Mouse (Mus musculus) heart, embryonic 10.5 days (tissue): ENCODE measurements at regions not wholly inside any gene's neighbourhood (a gene's known extent, or its start where the extent isn't known, plus 50 kb on each side); places are given as distances from the start of the nearest gene placed in this dataset.
A peak's percentile ranks its signal among the peaks of the same experiment; 100 is the strongest.

Experiments used
- DNase-seq: peaks from one replicate; pipeline ENCODE4 v3.0.0-alpha.2; 2017; ENCODE audit warnings: low spot score
- H3K27ac ChIP-seq: fragments of 300-500 bp; sonication (generic); 2 replicates; pipeline ENCODE4 v1.5.1; 2016; ENCODE audit warnings: mild to moderate bottlenecking
- H3K27me3 ChIP-seq: fragments of 300-500 bp; sonication (generic); 2 replicates; pipeline ENCODE4 v1.6.1; 2016; ENCODE audit warnings: mild to moderate bottlenecking; ENCODE audit not compliant: poor library complexity, insufficient read depth, severe bottlenecking
- H3K36me3 ChIP-seq: fragments of 300-500 bp; sonication (generic); 2 replicates; pipeline ENCODE4 v1.6.1; 2016; ENCODE audit warnings: mild to moderate bottlenecking, moderate library complexity
- H3K4me1 ChIP-seq: fragments of 300-500 bp; sonication (generic); 2 replicates; pipeline ENCODE4 v1.6.1; 2016; ENCODE audit warnings: mild to moderate bottlenecking
- H3K4me3 ChIP-seq: fragments of 300-500 bp; sonication (generic); 2 replicates; pipeline ENCODE4 v1.5.1; 2016; ENCODE audit warnings: mild to moderate bottlenecking, moderate library complexity
- H3K9me3 ChIP-seq: fragments of 300-500 bp; sonication (generic); 2 replicates; pipeline ENCODE4 v1.6.1; 2016; ENCODE audit warnings: mild to moderate bottlenecking, moderate library complexity
- WGBS: fragments of 180-500 bp; shearing (Covaris S2); methylation state at CpG from one replicate; pipeline ENCODE4 v1.1.7; 2016; 5-methylcytosine and 5-hydroxymethylcytosine counted together

DNA sequence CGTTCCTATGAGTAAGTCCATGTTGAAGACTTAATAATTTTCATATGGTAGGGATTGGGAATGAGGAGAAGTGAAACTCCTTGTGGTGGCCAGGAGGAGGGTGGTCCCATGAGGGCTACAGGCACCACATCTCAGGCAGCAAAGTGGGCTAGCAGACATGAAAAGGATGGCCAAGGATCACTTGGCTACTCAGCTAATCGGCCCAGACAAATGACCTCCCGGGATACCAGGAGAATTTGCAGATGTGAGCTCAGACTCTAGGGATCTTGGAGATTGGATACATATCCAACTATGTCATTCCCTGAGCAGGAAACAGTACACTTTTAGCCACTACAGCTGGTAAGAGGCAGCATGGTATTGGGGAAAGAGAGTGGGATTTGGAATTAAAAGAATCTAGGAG lies 174.9 kb downstream of the Inhbb start:
- Histone ChIP-seq H3K27ac (no peak overlapping the region), H3K27me3 (no peaks in the 10 kb centered on the region), H3K4me3 (no peak overlapping the region), H3K9me3 (no peaks in the 10 kb centered on the region), H3K4me1 (no peaks in the 10 kb centered on the region), H3K36me3 (no peaks in the 10 kb centered on the region)
- WGBS, result 81% methylated on average over 3 of the region's 3 CpGs
- DNase-seq, result no peak

DNA sequence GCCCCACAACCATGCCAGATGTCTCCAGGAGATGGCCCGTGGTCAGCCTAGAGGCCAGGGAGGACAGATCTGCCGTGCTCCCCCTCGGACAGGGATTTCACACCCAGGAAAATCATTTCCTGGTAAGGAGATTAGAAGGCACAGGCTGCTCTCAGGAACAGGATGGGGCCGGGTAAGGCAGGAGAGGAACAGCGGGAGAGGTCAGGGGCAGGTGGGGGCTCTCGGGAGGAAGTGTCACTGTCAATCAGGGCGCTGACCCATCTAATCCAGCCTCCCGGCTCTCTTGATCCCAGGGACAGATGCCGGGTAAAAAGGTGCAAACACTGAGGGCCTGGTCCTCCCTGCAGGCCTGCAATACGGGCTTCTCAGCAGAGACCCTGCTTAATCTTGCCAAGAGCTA lies 183.6 kb downstream of the Inhbb start:
- H3K36me3 ChIP-seq, result no peaks in the 10 kb centered on the region
- WGBS, result 18% methylated on average over 10 of the region's 10 CpGs
- H3K4me1 ChIP-seq, result peaks cover 28% of the 10 kb centered on the region
- H3K27ac ChIP-seq, result no peak overlapping the region
- DNase-seq, result no peak
- H3K9me3 ChIP-seq, result no peaks in the 10 kb centered on the region
- H3K27me3 ChIP-seq, result no peaks in the 10 kb centered on the region
- H3K4me3 ChIP-seq, result no peak overlapping the region

DNA sequence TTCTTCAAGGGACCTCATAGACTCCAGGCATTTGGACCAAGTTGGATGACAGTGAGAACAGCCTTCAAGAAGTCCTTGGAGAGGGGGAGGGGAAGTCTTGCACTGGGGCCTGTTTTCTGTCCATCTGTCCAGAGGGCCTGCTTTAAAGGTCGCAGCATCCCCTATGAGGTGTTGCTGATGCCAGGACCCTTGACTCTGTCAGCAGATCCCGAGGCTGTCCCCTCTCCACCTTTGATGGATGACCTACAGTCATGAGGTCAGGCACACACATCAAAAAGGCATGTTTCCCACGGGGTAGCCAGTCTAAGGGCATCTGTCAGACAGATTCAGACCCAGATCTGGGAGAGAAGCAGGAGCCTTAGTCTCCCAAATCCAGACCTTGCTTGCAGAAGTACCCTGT lies 183.4 kb upstream of the Gli2 start:
- Histone ChIP-seq H3K36me3 (no peaks in the 10 kb centered on the region), H3K9me3 (peaks cover 5% of the 10 kb centered on the region; the same call in 1 of the 2 replicates), H3K27me3 (no peaks in the 10 kb centered on the region), H3K27ac (no peak overlapping the region), H3K4me1 (peaks cover 28% of the 10 kb centered on the region), H3K4me3 (no peak overlapping the region)
- DNase-seq, result peak; percentile 88
- 21% methylated on average over 3 of the region's 3 CpGs for whole genome bisulfite sequencing

DNA sequence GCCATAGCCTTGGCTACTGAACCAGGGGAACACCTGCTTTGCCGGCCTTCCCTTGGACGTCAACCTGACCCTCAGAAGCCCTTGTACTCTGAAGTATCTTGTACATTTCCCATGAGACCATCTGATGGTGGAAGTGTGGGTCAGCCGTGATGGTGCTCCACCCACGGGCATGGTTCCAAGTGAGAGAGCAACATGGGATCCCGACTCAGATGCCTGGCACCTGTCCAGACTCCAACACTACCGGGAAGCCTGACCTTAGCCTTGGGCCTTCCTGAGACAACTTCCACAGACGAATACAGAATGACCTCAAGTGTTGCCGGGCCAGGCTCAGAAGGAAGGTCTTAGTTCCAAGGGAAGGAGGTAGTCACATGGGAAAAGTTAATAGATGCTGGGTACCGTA lies 181.0 kb upstream of the Gli2 start:
- H3K36me3 ChIP-seq, result no peaks in the 10 kb centered on the region
- peaks cover 5% of the 10 kb centered on the region; the same call in 1 of the 2 replicates for H3K9me3 ChIP-seq
- H3K4me1 ChIP-seq, result peaks cover 28% of the 10 kb centered on the region
- 0 out of 2 replicates have a peak, but pooled peaks cover 6% of the 10 kb centered on the region for H3K27me3 ChIP-seq
- no peak for DNase-seq
- 80% methylated on average over 9 of the region's 9 CpGs for WGBS
- H3K27ac ChIP-seq, result no peak overlapping the region
- no peak overlapping the region for H3K4me3 ChIP-seq

DNA sequence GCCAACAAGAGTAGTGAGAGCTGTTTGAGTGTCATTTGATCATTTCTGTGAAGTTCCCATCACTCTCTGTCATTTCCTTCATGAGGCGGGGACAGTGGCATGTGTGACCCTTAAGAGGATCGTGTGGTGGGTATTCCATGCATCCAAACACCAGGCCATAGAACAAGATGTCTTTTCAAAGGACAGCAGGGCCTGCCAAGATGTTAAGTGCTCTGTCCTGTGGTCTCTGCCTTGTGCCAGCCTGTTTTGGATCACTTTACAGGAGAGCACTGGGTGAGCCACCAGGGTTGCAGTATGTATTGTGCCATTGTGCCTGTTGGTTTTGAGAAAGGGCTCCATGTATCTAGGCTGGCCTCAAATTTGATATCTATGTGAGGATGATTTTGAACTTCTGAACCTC lies 173.6 kb upstream of the Gli2 start:
- Histone ChIP-seq H3K4me1 (peaks cover 3% of the 10 kb centered on the region; the same call in 1 of the 2 replicates), H3K27ac (no peak overlapping the region), H3K36me3 (no peaks in the 10 kb centered on the region), H3K4me3 (no peak overlapping the region), H3K27me3 (0 out of 2 replicates have a peak, but pooled peaks cover 12% of the 10 kb centered on the region), H3K9me3 (no peaks in the 10 kb centered on the region)
- 79% methylated on average over 2 of the region's 2 CpGs for WGBS
- DNase-seq, result no peak

DNA sequence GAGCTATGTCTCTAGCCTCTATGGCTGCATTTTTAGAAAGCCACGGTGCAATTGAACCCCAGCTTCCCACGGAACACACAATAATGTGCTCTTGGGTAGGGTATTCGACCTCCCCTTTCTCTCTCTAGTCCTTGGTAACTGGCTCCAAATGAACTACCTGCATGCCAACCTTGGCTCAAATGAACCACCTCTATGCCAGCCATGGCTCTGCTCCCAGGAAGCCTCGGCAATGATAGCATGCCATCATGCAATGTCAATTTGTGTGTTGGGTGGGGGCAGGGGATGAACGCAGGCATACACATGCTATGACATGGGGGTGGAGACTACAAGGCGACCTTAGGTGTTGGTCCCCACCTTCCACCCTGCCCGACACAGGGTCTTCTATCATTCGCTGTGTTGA lies 170.5 kb upstream of the Gli2 start:
- Histone ChIP-seq H3K27ac (no peak overlapping the region), H3K36me3 (no peaks in the 10 kb centered on the region), H3K4me1 (peaks cover 15% of the 10 kb centered on the region), H3K9me3 (no peaks in the 10 kb centered on the region), H3K27me3 (0 out of 2 replicates have a peak, but pooled peaks cover 3% of the 10 kb centered on the region), H3K4me3 (no peak overlapping the region)
- WGBS, result 88% methylated on average over 8 of the region's 8 CpGs
- no peak for DNase-seq

DNA sequence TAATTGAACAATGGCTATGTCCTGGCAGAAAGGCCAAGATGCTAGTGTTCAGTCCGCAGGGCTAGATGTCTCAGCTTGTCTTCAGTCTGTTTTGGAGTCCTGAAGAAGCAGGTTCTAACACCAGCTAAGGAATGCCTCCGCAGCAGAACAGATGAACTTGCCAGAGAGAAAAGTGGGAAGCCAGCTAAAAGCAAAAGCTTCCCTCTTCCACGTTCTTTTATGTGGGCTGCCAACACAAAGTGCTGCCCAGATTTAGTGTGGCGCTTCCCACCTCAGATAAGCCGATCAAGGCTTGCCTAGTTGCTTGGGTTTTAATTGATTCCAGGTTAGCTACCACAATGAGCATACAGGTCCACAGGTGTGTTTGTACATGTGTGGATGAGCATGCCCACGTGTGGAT lies 168.5 kb upstream of the Gli2 start:
- 83% methylated on average over 6 of the region's 6 CpGs for WGBS

DNA sequence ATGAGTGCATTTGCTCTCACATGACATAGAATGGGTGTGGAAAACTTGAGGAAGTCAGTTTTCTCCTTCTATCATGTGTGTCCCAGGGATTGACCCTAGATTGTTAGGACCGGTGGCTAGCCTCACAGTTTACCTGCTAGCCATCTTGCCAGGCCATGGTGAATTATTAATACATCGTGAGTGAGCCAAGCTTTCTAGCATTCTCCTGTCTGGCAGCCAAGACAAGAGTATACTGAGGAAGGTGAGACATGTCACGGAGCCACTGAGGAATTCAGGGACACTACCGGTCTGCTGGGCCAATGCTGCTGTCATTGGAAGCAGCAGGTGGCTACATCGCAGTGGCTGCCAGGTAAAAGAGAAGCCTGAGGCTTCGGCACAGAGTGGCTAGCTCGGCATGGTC lies 167.6 kb upstream of the Gli2 start:
- no peak for DNase-seq

More for the DNA sequence above, 168.5 kb upstream of the Gli2 start:
- Histone ChIP-seq H3K27ac (no peak overlapping the region), H3K36me3 (no peaks in the 10 kb centered on the region), H3K4me1 (peaks cover 29% of the 10 kb centered on the region), H3K9me3 (no peaks in the 10 kb centered on the region), H3K4me3 (no peak overlapping the region), H3K27me3 (0 out of 2 replicates have a peak, but pooled peaks cover 3% of the 10 kb centered on the region)
- no peak for DNase-seq

DNA sequence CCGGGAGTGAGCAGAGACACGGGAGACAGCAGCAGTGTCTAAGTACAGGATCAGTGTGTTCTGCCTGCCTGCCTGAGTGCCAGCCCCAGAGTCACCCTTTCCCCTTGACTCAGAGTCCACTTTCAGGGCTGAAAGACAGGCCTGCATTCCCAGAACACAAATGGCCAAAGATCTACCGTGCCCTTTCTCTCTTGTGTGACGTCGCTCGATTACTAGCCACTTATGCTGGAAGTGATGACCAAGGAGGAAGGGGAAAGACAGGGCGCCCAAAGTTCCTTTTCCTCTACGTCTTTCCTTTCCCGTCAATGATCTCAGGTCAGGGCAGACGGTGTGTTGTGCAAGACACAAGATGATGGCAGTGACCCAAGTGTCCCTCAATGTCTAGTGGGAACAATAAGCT lies 166.4 kb upstream of the Gli2 start:
- WGBS, result 58% methylated on average over 10 of the region's 10 CpGs
- H3K27me3 ChIP-seq, result peaks cover 3% of the 10 kb centered on the region; the same call in 1 of the 2 replicates
- H3K4me3 ChIP-seq, result no peak overlapping the region
- 0 out of 2 replicates have a peak overlapping the region, but pooled peaks have one; percentile 24 for H3K27ac ChIP-seq
- no peaks in the 10 kb centered on the region for H3K36me3 ChIP-seq
- no peaks in the 10 kb centered on the region for H3K9me3 ChIP-seq
- DNase-seq, result no peak
- peaks cover 25% of the 10 kb centered on the region for H3K4me1 ChIP-seq

More for the DNA sequence above, 167.6 kb upstream of the Gli2 start:
- no peak overlapping the region for H3K27ac ChIP-seq
- H3K4me1 ChIP-seq, result peaks cover 26% of the 10 kb centered on the region
- H3K4me3 ChIP-seq, result no peak overlapping the region
- 0 out of 2 replicates have a peak, but pooled peaks cover 3% of the 10 kb centered on the region for H3K27me3 ChIP-seq
- no peaks in the 10 kb centered on the region for H3K9me3 ChIP-seq
- H3K36me3 ChIP-seq, result no peaks in the 10 kb centered on the region
- WGBS, result 83% methylated on average over 7 of the region's 7 CpGs

DNA sequence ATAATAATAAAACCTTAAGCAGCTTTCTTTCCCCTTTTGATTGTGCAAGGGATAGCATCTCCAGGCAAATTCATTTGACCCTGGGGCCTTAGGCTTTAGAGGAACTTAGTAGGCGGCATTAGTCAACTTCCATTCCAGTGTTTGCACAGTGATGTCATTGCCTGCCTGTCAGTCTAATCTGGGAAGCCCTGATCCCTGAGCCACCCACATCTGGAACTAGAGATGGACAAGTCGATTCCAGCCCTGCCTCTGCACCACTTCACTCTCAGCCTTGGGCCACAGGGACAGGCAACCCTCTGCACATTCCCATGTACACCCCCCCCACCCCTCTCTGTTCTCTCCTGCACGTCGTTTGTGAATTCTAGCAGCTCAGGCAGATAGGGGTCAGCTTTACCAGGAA lies 164.0 kb upstream of the Gli2 start:
- H3K4me1 ChIP-seq, result peaks cover 28% of the 10 kb centered on the region
- no peaks in the 10 kb centered on the region for H3K9me3 ChIP-seq
- H3K4me3 ChIP-seq, result no peak overlapping the region
- no peaks in the 10 kb centered on the region for H3K36me3 ChIP-seq
- 0 out of 2 replicates have a peak overlapping the region, but pooled peaks have one; percentile 2 for H3K27ac ChIP-seq
- DNase-seq, result no peak
- WGBS, result 17% methylated on average over 4 of the region's 4 CpGs
- no peaks in the 10 kb centered on the region; the same call in 1 of the 2 replicates for H3K27me3 ChIP-seq

DNA sequence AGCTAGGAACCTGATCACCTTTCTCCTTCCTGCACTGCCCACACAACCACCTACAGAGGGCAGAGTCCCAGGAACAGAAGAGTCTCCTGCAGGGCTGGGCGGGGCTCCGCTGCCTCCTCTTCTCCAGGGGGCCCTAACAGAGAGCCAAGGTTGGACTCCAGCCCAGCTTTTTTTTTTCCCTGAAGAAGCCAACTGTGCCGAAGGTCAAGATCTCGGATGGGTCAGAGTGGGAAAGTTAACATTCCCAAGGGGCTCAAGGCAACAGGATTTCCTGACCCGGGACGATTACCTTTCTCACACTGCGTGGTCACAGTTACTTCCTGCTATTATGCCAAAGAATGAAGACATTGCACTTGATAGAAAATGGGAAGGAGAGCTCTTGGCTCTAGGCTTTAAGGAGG lies 156.2 kb upstream of the Gli2 start:
- 49% methylated on average over 7 of the region's 7 CpGs for WGBS
- Histone ChIP-seq H3K4me1 (peaks cover 14% of the 10 kb centered on the region), H3K27ac (no peak overlapping the region), H3K36me3 (no peaks in the 10 kb centered on the region), H3K9me3 (no peaks in the 10 kb centered on the region), H3K27me3 (peaks cover 9% of the 10 kb centered on the region), H3K4me3 (no peak overlapping the region)
- no peak for DNase-seq

DNA sequence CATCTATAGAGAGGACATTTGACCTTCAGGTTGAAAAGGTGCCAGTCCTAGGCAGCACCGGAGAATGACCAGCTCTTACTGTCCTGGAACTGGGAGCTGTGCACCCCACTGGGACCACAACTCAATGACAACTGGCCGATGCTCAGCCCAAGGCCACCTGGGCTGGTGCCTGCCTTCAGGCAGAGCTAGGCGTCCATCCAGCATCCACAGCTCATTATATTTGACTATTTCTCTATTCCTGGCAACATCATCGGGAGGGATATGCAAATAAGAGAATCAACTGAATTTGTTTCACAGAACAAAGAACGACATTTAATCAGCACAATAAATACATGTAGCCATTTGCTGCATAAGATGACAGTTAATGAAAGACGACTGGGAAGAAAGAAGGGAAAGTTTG lies 149.0 kb upstream of the Gli2 start:
- peaks cover 6% of the 10 kb centered on the region for H3K4me1 ChIP-seq
- peaks cover 4% of the 10 kb centered on the region; the same call in 1 of the 2 replicates for H3K27me3 ChIP-seq
- DNase-seq, result no peak
- WGBS, result 72% methylated on average over 6 of the region's 6 CpGs
- H3K9me3 ChIP-seq, result no peaks in the 10 kb centered on the region
- H3K27ac ChIP-seq, result no peak overlapping the region
- H3K36me3 ChIP-seq, result no peaks in the 10 kb centered on the region
- no peak overlapping the region for H3K4me3 ChIP-seq

DNA sequence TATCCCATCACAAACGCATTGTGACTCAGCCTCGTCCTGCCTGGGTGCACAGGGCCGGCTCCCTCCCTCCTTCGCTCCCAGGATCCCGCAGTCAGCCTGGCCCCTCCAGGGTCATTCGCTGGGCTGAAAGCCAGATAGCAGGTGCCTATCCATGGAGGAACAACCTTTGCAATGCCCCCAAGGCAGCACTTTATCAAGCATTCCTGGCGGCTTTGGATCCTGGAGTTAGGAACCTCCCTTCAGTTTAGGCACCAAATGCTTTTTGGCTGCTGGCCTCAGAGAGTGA lies 143.9 kb upstream of the Gli2 start:
- DNase-seq, result no peak
- no peak overlapping the region for H3K4me3 ChIP-seq
- no peaks in the 10 kb centered on the region for H3K9me3 ChIP-seq
- H3K4me1 ChIP-seq, result peaks cover 40% of the 10 kb centered on the region
- no peaks in the 10 kb centered on the region for H3K27me3 ChIP-seq
- 0 out of 2 replicates have a peak overlapping the region, but pooled peaks have one; percentile 82 for H3K27ac ChIP-seq
- H3K36me3 ChIP-seq, result no peaks in the 10 kb centered on the region
- 26% methylated on average over 7 of the region's 7 CpGs for WGBS

DNA sequence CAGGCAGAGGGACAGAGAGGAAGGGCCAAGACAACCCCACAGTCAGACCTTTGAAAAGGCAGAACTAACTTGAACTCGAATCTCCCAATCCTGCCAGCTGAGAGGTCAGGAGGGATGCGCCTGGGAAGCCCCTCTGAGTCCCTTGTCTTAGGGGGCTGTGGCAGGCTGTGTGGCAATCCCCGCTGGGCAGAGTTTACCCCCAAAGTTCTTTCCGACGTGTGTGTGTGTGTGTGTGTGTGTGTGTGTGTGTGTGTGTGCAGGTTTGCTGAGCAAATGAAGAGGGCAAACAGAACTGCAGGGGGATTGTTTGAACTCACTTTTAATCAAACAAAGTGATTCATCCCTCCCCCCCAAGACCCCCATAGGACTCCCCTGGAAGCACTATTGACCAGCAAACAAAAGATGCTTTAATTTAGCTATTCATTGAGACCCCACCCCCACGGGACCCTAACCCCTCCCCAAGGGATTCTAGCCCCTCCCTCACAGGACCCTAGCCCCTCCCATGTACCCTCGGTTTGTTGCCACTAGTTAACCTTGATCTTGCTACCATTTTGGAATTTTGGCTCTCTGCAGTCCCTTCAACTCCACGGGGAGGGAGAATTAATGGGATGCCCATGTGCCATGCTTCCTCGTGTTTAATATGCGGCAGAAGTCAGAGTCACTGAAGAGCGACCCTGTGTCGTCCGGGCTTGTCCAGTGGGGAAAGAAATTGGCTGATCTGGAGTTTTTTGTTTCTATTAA lies 143.4 kb upstream of the Gli2 start:
- H3K9me3 ChIP-seq, result no peaks in the 10 kb centered on the region
- H3K27me3 ChIP-seq, result no peaks in the 10 kb centered on the region
- peaks cover 40% of the 10 kb centered on the region for H3K4me1 ChIP-seq
- peak overlapping the region; percentile 82 for H3K27ac ChIP-seq
- H3K36me3 ChIP-seq, result no peaks in the 10 kb centered on the region
- no peak for DNase-seq
- WGBS, result 58% methylated on average over 13 of the region's 13 CpGs
- H3K4me3 ChIP-seq, result no peak overlapping the region
